Mouse (Mus musculus): Measurements from ENCODE around the gene 1700022I11Rik. TPM values are rescaled to one million over a fixed set of nuclear protein-coding genes. Genes with fewer than 3 reads are reported as not detected.
"Not testable (repeated sequence)": the region's sequence is repeated elsewhere in the genome, so short reads cannot be mapped to it uniquely, and the experiment has no call there.

1700022I11Rik gene
- total RNA-seq, 2 experiments from 2014 or later, result not detected

GRCm38 (mm10) chr4:42951206-42952195, 17.9 kb upstream of the 1700022I11Rik start:
- no peak for DNase-seq (ENCODE audit: low spot score)
- intact Hi-C loops (cut with DNase I), result no loop called here

- intact Hi-C loops (cut with DNase I), result no loop called here
- DNase-seq (ENCODE audit: low spot score), result no peak
Measured at GRCm38 (mm10) chr4:42952563-42952962, 16.8 kb upstream of the 1700022I11Rik start.

- DNase-seq (ENCODE audit: low spot score), result peak; percentile 55
- intact Hi-C loops (cut with DNase I), result no loop called here
Measured at GRCm38 (mm10) chr4:42953435-42954094, 15.8 kb upstream of the 1700022I11Rik start.

- peak; percentile 35 for DNase-seq (ENCODE audit: low spot score)
- intact Hi-C loops (cut with DNase I), result no loop called here
Measured at GRCm38 (mm10) chr4:42954297-42954696, 15.1 kb upstream of the 1700022I11Rik start.

GRCm38 (mm10) chr4:42955200-42955599, 14.2 kb upstream of the 1700022I11Rik start:
- intact Hi-C loops (cut with DNase I), result no loop called here

DNA sequence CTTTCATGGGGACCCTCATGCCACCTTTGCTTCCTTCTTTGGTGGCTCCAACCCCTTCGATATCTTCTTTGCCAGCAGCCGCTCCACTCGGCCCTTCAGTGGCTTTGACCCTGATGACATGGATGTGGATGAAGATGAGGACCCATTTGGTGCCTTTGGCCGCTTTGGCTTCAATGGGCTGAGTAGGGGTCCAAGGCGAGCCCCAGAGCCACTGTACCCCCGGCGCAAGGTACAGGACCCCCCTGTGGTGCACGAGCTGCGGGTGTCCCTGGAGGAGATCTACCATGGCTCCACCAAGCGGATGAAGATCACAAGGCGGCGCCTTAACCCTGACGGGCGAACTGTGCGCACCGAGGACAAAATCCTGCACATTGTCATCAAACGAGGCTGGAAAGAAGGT, 12.8 kb upstream of the 1700022I11Rik start:
- no peak for DNase-seq (ENCODE audit: low spot score)
- intact Hi-C loops (cut with DNase I), result no loop called here

More at GRCm38 (mm10) chr4:42955200-42955599, 14.2 kb upstream of the 1700022I11Rik start:
- DNase-seq (ENCODE audit: low spot score), result no peak

DNA sequence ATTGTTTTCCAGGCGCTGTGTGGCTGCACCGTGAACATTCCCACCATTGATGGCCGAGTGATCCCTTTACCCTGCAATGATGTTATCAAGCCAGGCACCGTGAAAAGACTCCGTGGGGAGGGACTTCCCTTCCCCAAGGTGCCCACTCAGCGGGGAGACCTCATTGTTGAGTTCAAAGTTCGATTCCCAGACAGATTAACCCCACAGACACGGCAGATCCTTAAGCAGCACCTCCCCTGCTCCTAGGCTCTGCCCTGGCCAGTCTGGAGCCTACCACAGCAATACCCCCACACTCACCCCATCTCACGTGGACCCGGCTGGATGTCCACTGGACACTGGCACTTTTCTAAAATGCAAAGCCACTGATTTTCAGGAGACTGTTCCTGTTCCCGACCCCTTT, 12.1 kb upstream of the 1700022I11Rik start:
- no peak for DNase-seq (ENCODE audit: low spot score)
- intact Hi-C loops (cut with DNase I), result no loop called here

GRCm38 (mm10) chr4:42957979-42958378, 11.4 kb upstream of the 1700022I11Rik start:
- DNase-seq (ENCODE audit: low spot score), result no peak
- intact Hi-C loops (cut with DNase I), result no loop called here

GRCm38 (mm10) chr4:42958942-42959341, 10.5 kb upstream of the 1700022I11Rik start:
- intact Hi-C loops (cut with DNase I), result no loop called here
- DNase-seq (ENCODE audit: low spot score), result no peak

DNA sequence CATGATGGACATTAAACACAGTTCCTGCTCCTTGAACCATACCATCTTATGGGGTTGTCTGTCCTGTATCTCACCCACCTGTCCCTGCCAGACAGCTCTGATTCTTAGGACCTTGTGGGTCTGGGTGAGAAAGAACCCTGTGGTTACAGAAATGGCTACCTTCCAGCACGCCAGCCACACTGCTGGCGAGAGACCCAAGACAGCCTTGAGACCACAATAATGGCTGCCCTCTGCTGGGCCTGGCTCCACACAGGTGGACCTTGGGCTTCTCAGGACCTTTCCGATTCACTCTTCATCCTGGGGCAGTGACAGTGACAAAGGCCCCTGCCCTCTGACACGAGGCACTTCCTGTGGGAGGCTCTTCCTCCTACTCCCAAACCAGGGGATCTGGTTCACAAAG, 10.0 kb upstream of the 1700022I11Rik start:
- no peak for DNase-seq (ENCODE audit: low spot score)
- intact Hi-C loops (cut with DNase I), result no loop called here

- intact Hi-C loops (cut with DNase I), result no loop called here
- no peak for DNase-seq (ENCODE audit: low spot score)
Measured at GRCm38 (mm10) chr4:42961592-42961991, 7.8 kb upstream of the 1700022I11Rik start.

- no peak for DNase-seq (ENCODE audit: low spot score)
- intact Hi-C loops (cut with DNase I), result no loop called here
Measured at GRCm38 (mm10) chr4:42963480-42963879, 5.9 kb upstream of the 1700022I11Rik start.

- DNase-seq (ENCODE audit: low spot score), result no peak
- intact Hi-C loops (cut with DNase I), result loop anchor here (1.0 kb wide), 1 partner anchor 88 kb away; no protein-coding TSS in a partner anchor
Measured at GRCm38 (mm10) chr4:42965039-42965719, 4.2 kb upstream of the 1700022I11Rik start.

GRCm38 (mm10) chr4:42972952-42973351, 3.5 kb downstream of the 1700022I11Rik start:
- no peak for DNase-seq (ENCODE audit: low spot score)
- intact Hi-C loops (cut with DNase I), result no loop called here

DNA sequence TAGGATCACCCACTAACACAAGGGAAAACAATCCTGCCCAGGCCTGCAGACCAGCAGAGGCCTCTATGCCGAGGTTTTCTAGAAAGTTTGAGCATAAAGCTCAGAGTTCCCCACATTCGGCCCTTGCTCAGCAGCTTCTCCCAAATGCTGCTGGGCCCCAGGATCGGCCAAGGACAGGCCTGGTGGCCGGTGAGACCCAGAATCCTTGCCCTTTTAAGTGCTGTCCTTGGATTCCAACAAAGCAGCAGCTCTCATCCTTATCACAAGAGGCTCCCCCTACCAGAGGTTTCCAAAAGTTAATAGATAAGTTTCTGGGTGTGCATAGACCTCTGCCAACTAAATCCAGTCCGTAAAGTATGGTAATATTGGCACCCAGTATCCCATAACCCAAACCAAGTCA, 4.5 kb downstream of the 1700022I11Rik start:
- intact Hi-C loops (cut with DNase I), result no loop called here

GRCm38 (mm10) chr4:42978062-42978461, 8.7 kb downstream of the 1700022I11Rik start:
- intact Hi-C loops (cut with DNase I), result no loop called here
- DNase-seq (ENCODE audit: low spot score), result no peak

More for the DNA sequence above, 4.5 kb downstream of the 1700022I11Rik start:
- DNase-seq (ENCODE audit: low spot score), result no peak

GRCm38 (mm10) chr4:42980467-42980866, 11.1 kb downstream of the 1700022I11Rik start:
- DNase-seq (ENCODE audit: low spot score); intact Hi-C loops (cut with DNase I): not testable (repeated sequence)

DNA sequence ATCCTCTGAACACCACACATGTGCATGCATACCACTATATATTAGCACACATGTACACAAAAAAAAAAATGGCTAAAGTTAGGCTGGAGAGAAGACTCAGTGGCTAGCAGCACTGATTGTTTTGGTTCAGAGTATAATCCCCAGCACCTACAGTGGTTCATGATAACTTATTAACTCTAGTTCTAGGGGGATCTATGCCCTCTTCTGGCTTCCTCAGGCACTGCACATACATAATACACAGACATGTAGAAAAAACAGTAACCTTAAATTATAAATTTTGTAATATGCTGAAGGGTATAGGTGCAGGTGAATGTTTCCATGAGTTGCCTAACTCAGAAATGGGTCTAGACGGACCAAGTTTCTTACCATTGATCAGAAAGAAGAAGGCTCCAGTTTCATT, 18.9 kb downstream of the 1700022I11Rik start:
- no peak for DNase-seq (ENCODE audit: low spot score)
- intact Hi-C loops (cut with DNase I), result no loop called here

- no peak for DNase-seq (ENCODE audit: low spot score)
- intact Hi-C loops (cut with DNase I), result no loop called here
Measured at GRCm38 (mm10) chr4:42998022-42998421, 28.6 kb downstream of the 1700022I11Rik start.

DNA sequence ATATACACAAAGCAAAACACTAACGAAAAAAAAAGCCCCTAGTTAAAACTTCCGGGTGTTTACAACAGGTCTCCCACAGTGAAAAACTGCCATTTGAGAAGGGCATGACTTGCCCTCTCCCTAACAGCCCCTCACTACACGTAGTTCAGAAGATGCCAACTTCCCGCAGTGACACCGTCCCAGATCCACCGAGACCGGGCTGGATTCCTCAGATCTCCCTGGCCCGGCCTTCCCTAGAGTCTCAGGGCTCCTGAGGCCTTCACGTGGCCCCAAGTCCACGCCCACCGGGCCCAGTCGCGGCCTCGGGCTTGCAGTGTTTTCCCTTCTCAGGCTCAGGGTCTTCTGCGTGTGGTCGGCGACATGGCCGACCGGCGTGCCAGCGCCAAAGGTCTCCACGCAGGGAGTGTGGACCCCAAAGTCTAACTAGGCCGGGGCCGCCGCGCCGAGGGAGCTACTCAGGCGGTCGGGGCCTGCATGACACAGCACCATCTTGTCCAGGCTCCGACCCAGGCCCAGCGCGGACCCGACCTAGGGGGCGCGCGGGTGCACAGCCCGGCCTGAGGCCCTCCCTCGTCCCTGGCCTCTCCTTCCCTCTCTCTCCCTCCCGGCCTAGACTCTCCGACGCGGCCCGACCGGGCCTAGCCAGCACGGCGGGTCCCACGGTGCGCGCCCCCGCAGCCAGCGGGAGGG, 30.2 kb downstream of the 1700022I11Rik start:
- intact Hi-C loops (cut with DNase I), result no loop called here
- peak; percentile 53 for DNase-seq (ENCODE audit: low spot score)

Data from heart, postnatal 25 days (tissue).